Comparison of ENCODE assay signal across 9 mouse cellular contexts in genomic region chr16:55555821-55556535, GRCm38 (mm10).
DNase-seq lines count a peak whose midpoint lies in the region; ATAC-seq lines count a peak whose summit lies in the region.
"Had no signal": no experiment of that assay in that cellular context is flagged by ENCODE, and none has a peak within 500 bp of the region (broad histone marks: within the 10 kb centered on the region; RNA-seq: fewer than 3 reads in every experiment).

No protein-coding gene starts in this region.

- no peaks in the 10 kb centered on the region for H3K27me3 ChIP-seq in heart, embryonic 13.5 days (replicated peaks)
- H3K27me3 ChIP-seq in heart, embryonic 16.5 days (ENCODE audit: control insufficient read depth, insufficient read depth, low read length): no peaks in the 10 kb centered on the region
- no peaks in the 10 kb centered on the region for H3K27me3 ChIP-seq in midbrain, embryonic 16.5 days (ENCODE audit: control insufficient read depth, insufficient read depth, low read depth, low read length)
- H3K27me3 ChIP-seq: limb, embryonic 12.5 days had no signal

- 50% methylated on average over 10 of the region's 10 CpGs for WGBS in heart, embryonic 13.5 days
- 54% methylated on average over 10 of the region's 10 CpGs for WGBS in heart, embryonic 16.5 days
- 12% methylated on average over 10 of the region's 10 CpGs for WGBS in midbrain, embryonic 16.5 days

- H3K4me3 ChIP-seq in heart, embryonic 13.5 days: no peak overlapping the region
- H3K4me3 ChIP-seq in heart, embryonic 16.5 days (ENCODE audit: low read length): no peak overlapping the region
- H3K4me3 ChIP-seq in midbrain, embryonic 16.5 days (ENCODE audit: low read depth, low read length): 0 out of 2 replicates have a peak overlapping the region, but pooled peaks have one; percentile 1
- H3K4me3 ChIP-seq: limb, embryonic 12.5 days had no signal

- H3K36me3 ChIP-seq in heart, embryonic 13.5 days: no peaks in the 10 kb centered on the region
- no peaks in the 10 kb centered on the region for H3K36me3 ChIP-seq in heart, embryonic 16.5 days (ENCODE audit: control insufficient read depth, insufficient read depth)
- H3K36me3 ChIP-seq in midbrain, embryonic 16.5 days (ENCODE audit: control insufficient read depth, insufficient read depth, low read length): no peaks in the 10 kb centered on the region
- H3K36me3 ChIP-seq: limb, embryonic 12.5 days had no signal

- no peak overlapping the region for H3K9ac ChIP-seq in heart, embryonic 13.5 days
- H3K9ac ChIP-seq in heart, embryonic 16.5 days (ENCODE audit: low read length): no peak overlapping the region
- H3K9ac ChIP-seq in midbrain, embryonic 16.5 days (ENCODE audit: low read depth, low read length): peak overlapping the region; percentile 31; the same call in 1 of the 2 replicates
- H3K9ac ChIP-seq: limb, embryonic 12.5 days had no signal

- H3K9me3 ChIP-seq in heart, embryonic 13.5 days: no peaks in the 10 kb centered on the region
- no peaks in the 10 kb centered on the region for H3K9me3 ChIP-seq in heart, embryonic 16.5 days (replicated peaks; ENCODE audit: control insufficient read depth, low read length)
- no peaks in the 10 kb centered on the region for H3K9me3 ChIP-seq in midbrain, embryonic 16.5 days (replicated peaks; ENCODE audit: control insufficient read depth, low read length, poor library complexity, severe bottlenecking)
- H3K9me3 ChIP-seq: limb, embryonic 12.5 days had no signal

- DNase-seq in heart, postnatal 4 days: no peak
- peak; percentile 71 for DNase-seq in brain, adult 2 months (ENCODE audit: low read depth, low spot score)
- no peak for DNase-seq in right cerebral cortex, postnatal 25 days
- no peak for DNase-seq in frontal cortex, postnatal 25 days (ENCODE audit: low spot score in 2 of 2)
- no peak for DNase-seq in right cerebral cortex, postnatal 36 days (ENCODE audit: low spot score in 2 of 2)

- peak overlapping the region; percentile 74 for H3K27ac ChIP-seq in heart, embryonic 13.5 days (replicated peaks)
- H3K27ac ChIP-seq in heart, embryonic 16.5 days (ENCODE audit: low read length): peak overlapping the region; percentile 43
- peak overlapping the region; percentile 47 for H3K27ac ChIP-seq in midbrain, embryonic 16.5 days (ENCODE audit: low read length)
- H3K27ac ChIP-seq: limb, embryonic 12.5 days had no signal

- ATAC-seq in heart, embryonic 13.5 days (ENCODE audit: extremely low read depth, insufficient number of reproducible peaks, low FRiP score, low TSS enrichment): no peak
- ATAC-seq in heart, embryonic 16.5 days (replicated peaks; ENCODE audit: extremely low read depth, insufficient read depth, low FRiP score): no peak
- ATAC-seq in midbrain, embryonic 16.5 days: peak; percentile 91

- peak overlapping the region; percentile 44 for H3K4me2 ChIP-seq in heart, embryonic 13.5 days
- H3K4me2 ChIP-seq in heart, embryonic 16.5 days (ENCODE audit: low read depth, low read length): peak overlapping the region; percentile 3
- H3K4me2 ChIP-seq in midbrain, embryonic 16.5 days (ENCODE audit: low read length): peak overlapping the region; percentile 41
- H3K4me2 ChIP-seq: limb, embryonic 12.5 days had no signal

- peaks cover 13% of the 10 kb centered on the region for H3K4me1 ChIP-seq in heart, embryonic 13.5 days
- H3K4me1 ChIP-seq in heart, embryonic 16.5 days (ENCODE audit: control insufficient read depth, insufficient read depth, low read length): 0 out of 2 replicates have a peak, but pooled peaks cover 5% of the 10 kb centered on the region
- H3K4me1 ChIP-seq in midbrain, embryonic 16.5 days (ENCODE audit: control insufficient read depth, insufficient read depth, low read length): peaks cover 2% of the 10 kb centered on the region
- H3K4me1 ChIP-seq: limb, embryonic 12.5 days had no signal
